Mouse (Mus musculus): ENCODE data around the gene Cln3.

GRCm38 (mm10) chr7:126595890-126596289 is 10.3 kb upstream of the Cln3 start:
- TF ChIP-seq TCF3 (IDR thresholded peaks at IDR 0.05; ENCODE audit: insufficient read length, low read depth) (no peak), USF1 (IDR thresholded peaks at IDR 0.05; ENCODE audit: low read depth) (no peak), POLR2A (IDR thresholded peaks at IDR 0.05; ENCODE audit: insufficient read length, low read depth) (no peak), MAX (IDR thresholded peaks at IDR 0.05; ENCODE audit: low read depth) (no peak)

Measured in myocyte (in vitro differentiated cells).